ENCODE assay signal across 29 mouse cellular contexts in genomic region chr4:82867111-82867510, GRCm38 (mm10). TPM values are rescaled to one million over a fixed set of nuclear protein-coding genes. Genes with fewer than 3 reads are reported as not detected.
DNase-seq lines count a peak whose midpoint lies in the region; ATAC-seq lines count a peak whose summit lies in the region.
"Had no signal": no experiment of that assay in that cellular context is flagged by ENCODE, and none has a peak within 500 bp of the region (broad histone marks: within the 10 kb centered on the region; RNA-seq: fewer than 3 reads in every experiment).

No protein-coding gene starts in this region.

- H3K4me3 ChIP-seq in heart, embryonic 16.5 days (ENCODE audit: low read length) = no peak overlapping the region
- H3K4me3 ChIP-seq: embryonic facial prominence, embryonic 10.5 days; forebrain, embryonic 10.5 days; kidney, embryonic 15.5 days; left cerebral cortex, adult 2 months had no signal

- WGBS in heart, embryonic 16.5 days = 46% methylated on average over 4 of the region's 4 CpGs

- intact Hi-C loops in heart, postnatal 25 days (cut with DNase I) = loop anchor here (1.0 kb wide), 1 partner anchor 17 kb away; no protein-coding TSS in a partner anchor

- H3K27ac ChIP-seq in heart, embryonic 16.5 days (ENCODE audit: low read length) = peak overlapping the region; percentile 48
- H3K27ac ChIP-seq: embryonic facial prominence, embryonic 10.5 days; forebrain, embryonic 10.5 days; kidney, embryonic 15.5 days; left cerebral cortex, adult 2 months had no signal

- no peak overlapping the region for H3K9ac ChIP-seq in heart, embryonic 16.5 days (ENCODE audit: low read length)
- H3K9ac ChIP-seq: forebrain, postnatal 0 days; kidney, embryonic 15.5 days; liver, postnatal 0 days had no signal

- DNase-seq in heart, adult 11 months = peak; percentile 82
- DNase-seq in heart, postnatal 25 days (ENCODE audit: low spot score) = no peak
- DNase-seq in heart, postnatal 4 days = no peak
- DNase-seq in layer of hippocampus, adult 9-11 months = no peak
- DNase-seq in frontal cortex, postnatal 10 days (ENCODE audit: low spot score in 2 of 2) = no peak
- DNase-seq: adrenal gland, adult 8-10 months; cerebellum, adult 11-12 months; cerebellum, postnatal 10 days; forebrain, postnatal 0 days; gastrocnemius, postnatal 25 days; kidney, postnatal 36 days; liver, postnatal 0 days; right cerebral cortex, adult 18-20 months; right cerebral cortex, postnatal 4 days; thymus, postnatal 14 days had no signal

- no peaks in the 10 kb centered on the region for H3K4me1 ChIP-seq in heart, embryonic 16.5 days (ENCODE audit: control insufficient read depth, insufficient read depth, low read length)
- H3K4me1 ChIP-seq: kidney, embryonic 15.5 days had no signal

- H3K36me3 ChIP-seq in heart, embryonic 16.5 days (ENCODE audit: control insufficient read depth, insufficient read depth) = no peaks in the 10 kb centered on the region
- H3K36me3 ChIP-seq: embryonic facial prominence, embryonic 10.5 days; forebrain, embryonic 10.5 days; kidney, embryonic 15.5 days had no signal

- H3K9me3 ChIP-seq in heart, embryonic 16.5 days (replicated peaks; ENCODE audit: control insufficient read depth, low read length) = no peaks in the 10 kb centered on the region
- H3K9me3 ChIP-seq: embryonic facial prominence, embryonic 10.5 days; forebrain, embryonic 10.5 days; kidney, embryonic 15.5 days had no signal

- no peak overlapping the region for H3K4me2 ChIP-seq in heart, embryonic 16.5 days (ENCODE audit: low read depth, low read length)
- H3K4me2 ChIP-seq: kidney, embryonic 15.5 days; liver, embryonic 11.5 days had no signal

- no peaks in the 10 kb centered on the region for H3K27me3 ChIP-seq in heart, embryonic 16.5 days (ENCODE audit: control insufficient read depth, insufficient read depth, low read length)
- H3K27me3 ChIP-seq: kidney, embryonic 15.5 days had no signal

- no peak for ATAC-seq in heart, embryonic 16.5 days (replicated peaks; ENCODE audit: extremely low read depth, insufficient read depth, low FRiP score)
- peak; percentile 80 for ATAC-seq in granulocyte monocyte progenitor cell, adult 5-6 weeks (replicated peaks; ENCODE audit: poor library complexity, severe bottlenecking)
- peak; percentile 76 for ATAC-seq in megakaryocyte progenitor cell, adult 5-6 weeks (replicated peaks; ENCODE audit: poor library complexity)
- ATAC-seq: activated CD4-positive, CD25-positive, alpha-beta regulatory T cell, adult 4 months; forebrain, postnatal 0 days; hindbrain, embryonic 16.5 days; liver, postnatal 0 days had no signal

RNA-seq across cellular contexts. Expression of gene Zdhhc21, which starts 7.4 kb away (rescaled TPM):
- total RNA-seq in heart, postnatal 25 days (2021) = 10 to 100 TPM; 10.8 to 11.6 TPM
- 11.0 and 11.3 TPM in 2 replicates for polyA plus RNA-seq in heart, embryonic 16.5 days (2015; fragmentation: Nextera tagmentation; extraction: Ambion mirVana)
- 10 to 100 TPM; 19.8 to 20.3 TPM for total RNA-seq in heart, postnatal 4 days (2021)
- 28.0 and 37.5 TPM in 2 replicates for total RNA-seq in granulocyte monocyte progenitor cell, adult 5-6 weeks (2014; fragmentation: Nextera tagmentation)
- total RNA-seq in granulocyte monocyte progenitor cell, adult 5-6 weeks (2017) = 19.8 and 24.5 TPM in 2 replicates
- 30.4 and 34.9 TPM in 2 replicates for total RNA-seq in megakaryocyte progenitor cell, adult 5-6 weeks (2015)
- total RNA-seq in megakaryocyte progenitor cell, adult 5-6 weeks (2017) = 19.9 and 21.6 TPM in 2 replicates

RNA-seq across cellular contexts. Expression of gene Cer1, which starts 17.8 kb away (rescaled TPM):
- not detected for total RNA-seq in heart, postnatal 25 days (2021)
- 0.11 TPM in 1 of 2 replicates, not detected in the other for polyA plus RNA-seq in heart, embryonic 16.5 days (2015; fragmentation: Nextera tagmentation; extraction: Ambion mirVana)
- total RNA-seq in heart, postnatal 4 days (2021) = not detected
- total RNA-seq in granulocyte monocyte progenitor cell, adult 5-6 weeks (2014; fragmentation: Nextera tagmentation) = not detected in 2 replicates
- total RNA-seq in granulocyte monocyte progenitor cell, adult 5-6 weeks (2017) = not detected in 2 replicates
- total RNA-seq in megakaryocyte progenitor cell, adult 5-6 weeks (2015) = not detected in 2 replicates
- not detected in 2 replicates for total RNA-seq in megakaryocyte progenitor cell, adult 5-6 weeks (2017)
- total RNA-seq: adrenal gland, adult 8-10 months; gastrocnemius, postnatal 25 days; hematopoietic stem cell, adult 5-6 weeks; midbrain, postnatal 0 days had no signal
- polyA plus RNA-seq: activated CD4-positive, CD25-positive, alpha-beta regulatory T cell, adult 4 months; embryonic facial prominence, embryonic 10.5 days; forebrain, embryonic 10.5 days; forebrain, postnatal 0 days; intestine, postnatal 0 days; liver, embryonic 11.5 days; liver, postnatal 0 days; midbrain, postnatal 0 days; neural tube, embryonic 14.5 days had no signal
